Comparison of ENCODE assay signal across 9 mouse cellular contexts in genomic region chr4:87785132-87786074, GRCm38 (mm10).
DNase-seq lines count a peak whose midpoint lies in the region; ATAC-seq and TF ChIP-seq lines count a peak whose summit lies in the region.
"Had no signal": no experiment of that assay in that cellular context is flagged by ENCODE, and none has a peak within 500 bp of the region (broad histone marks: within the 10 kb centered on the region; RNA-seq: fewer than 3 reads in every experiment).

No protein-coding gene starts in this region.

- H3K36me3 ChIP-seq in limb, embryonic 11.5 days (ENCODE audit: control insufficient read depth, insufficient read depth, low read length), result 0 out of 2 replicates have a peak, but pooled peaks cover 2% of the 10 kb centered on the region
- peaks cover 7% of the 10 kb centered on the region; the same call in 1 of the 2 replicates for H3K36me3 ChIP-seq in neural tube, embryonic 14.5 days (ENCODE audit: control insufficient read depth, insufficient read depth, low read length)

- H3K4me3 ChIP-seq in gastrocnemius, adult 2 months, result no peak overlapping the region
- no peak overlapping the region for H3K4me3 ChIP-seq in limb, embryonic 11.5 days (ENCODE audit: low read depth, low read length)
- no peak overlapping the region for H3K4me3 ChIP-seq in neural tube, embryonic 14.5 days (ENCODE audit: low read depth, low read length)
- H3K4me3 ChIP-seq: megakaryocyte, embryonic 14.5 days had no signal

- H3K9me3 ChIP-seq in limb, embryonic 11.5 days (ENCODE audit: control insufficient read depth, low read length), result no peaks in the 10 kb centered on the region
- H3K9me3 ChIP-seq in neural tube, embryonic 14.5 days (ENCODE audit: control insufficient read depth, low read length), result no peaks in the 10 kb centered on the region
- H3K9me3 ChIP-seq: megakaryocyte, embryonic 14.5 days had no signal

- no peak overlapping the region for H3K27ac ChIP-seq in gastrocnemius, adult 2 months
- no peak overlapping the region for H3K27ac ChIP-seq in limb, embryonic 11.5 days (replicated peaks; ENCODE audit: low read depth, low read length)
- no peak overlapping the region for H3K27ac ChIP-seq in neural tube, embryonic 14.5 days (ENCODE audit: low read depth, low read length)

- ATAC-seq in limb, embryonic 11.5 days (ENCODE audit: insufficient number of reproducible peaks, low FRiP score, low TSS enrichment, low read depth), result peak; percentile 81; the same call in 1 of the 2 replicates
- ATAC-seq in neural tube, embryonic 14.5 days (ENCODE audit: low read depth), result peak; percentile 79
- no peak for ATAC-seq in granulocyte monocyte progenitor cell, adult 5-6 weeks (replicated peaks; ENCODE audit: poor library complexity, severe bottlenecking)

- no peaks in the 10 kb centered on the region for H3K27me3 ChIP-seq in limb, embryonic 11.5 days (ENCODE audit: control insufficient read depth, insufficient read depth, low read length)
- no peaks in the 10 kb centered on the region for H3K27me3 ChIP-seq in neural tube, embryonic 14.5 days (ENCODE audit: control insufficient read depth, insufficient read depth, low read length)
- H3K27me3 ChIP-seq: megakaryocyte, embryonic 14.5 days had no signal

- DNase-seq in ovary, adult 18-20 months (ENCODE audit: low spot score), result peak; percentile 19
- no peak for DNase-seq in ovary, postnatal 10 days (ENCODE audit: low spot score)
- peak; percentile 82 to 84 for DNase-seq in cerebellum, postnatal 36 days
- DNase-seq in gastrocnemius, adult 2 months, result peak; percentile 67
- DNase-seq in kidney, adult 8-10 months, result peak; percentile 14 to 47
- DNase-seq in limb, embryonic 11.5 days (ENCODE audit: low spot score), result peak; percentile 71

- no peak overlapping the region; the same call in 1 of the 2 replicates for H3K9ac ChIP-seq in limb, embryonic 11.5 days (ENCODE audit: low read length)
- no peak overlapping the region for H3K9ac ChIP-seq in neural tube, embryonic 14.5 days (replicated peaks; ENCODE audit: low read depth, low read length)

- WGBS in limb, embryonic 11.5 days, result 9% methylated on average over 12 of the region's 12 CpGs
- WGBS in neural tube, embryonic 14.5 days, result 6% methylated on average over 12 of the region's 12 CpGs

- H3K4me2 ChIP-seq in limb, embryonic 11.5 days (ENCODE audit: low read depth, severe bottlenecking), result no peak overlapping the region
- H3K4me2 ChIP-seq in neural tube, embryonic 14.5 days (ENCODE audit: low read depth, low read length), result peak overlapping the region; percentile 18; the same call in 1 of the 2 replicates

- peaks cover 7% of the 10 kb centered on the region for H3K4me1 ChIP-seq in limb, embryonic 11.5 days (ENCODE audit: control insufficient read depth, insufficient read depth, low read length)
- H3K4me1 ChIP-seq in neural tube, embryonic 14.5 days (ENCODE audit: control insufficient read depth, insufficient read depth, low read length), result peaks cover 7% of the 10 kb centered on the region

- peak; percentile 77 for TF ChIP-seq CTCF in gastrocnemius, adult 2 months (IDR thresholded peaks at IDR 0.05)

- intact Hi-C loops in gastrocnemius, adult 2 months (cut with DNase I), result loop anchor here (2.0 to 10.0 kb wide), 5 partner anchors 115 to 759 kb away; partner anchors contain the start of gene Mllt3
